Mouse (Mus musculus) limb, embryonic 12.5 days (tissue): ENCODE measurements around the gene Wwc1. TPM values are rescaled to one million over a fixed set of nuclear protein-coding genes. Genes with fewer than 3 reads are reported as not detected.

Source experiments
- ATAC-seq: fragments of 200-750 bp; cut with Nextera tagmentation; 2 replicates; pipeline ENCODE4 v1.8.0; 2017; ENCODE audit warnings: low read depth, moderate TSS enrichment; ENCODE audit not compliant: insufficient number of reproducible peaks, insufficient read depth, low FRiP score, low TSS enrichment
- H3K27ac ChIP-seq: fragments of 300-500 bp; sonication (generic); 2 replicates; pipeline ENCODE4 v1.5.1; 2016; ENCODE audit warnings: mild to moderate bottlenecking, moderate library complexity
- H3K27me3 ChIP-seq: fragments of 300-500 bp; sonication (generic); 2 replicates; pipeline ENCODE4 v1.6.1; 2016; ENCODE audit warnings: mild to moderate bottlenecking, moderate library complexity
- H3K36me3 ChIP-seq: fragments of 300-500 bp; sonication (generic); 2 replicates; pipeline ENCODE4 v1.6.1; 2016; ENCODE audit warnings: mild to moderate bottlenecking, moderate library complexity
- H3K4me1 ChIP-seq: fragments of 300-500 bp; sonication (generic); replicated peaks from 2 replicates; pipeline ENCODE4 v1.6.1; 2016
- H3K4me2 ChIP-seq: fragments of 300-500 bp; sonication (generic); 2 replicates; pipeline ENCODE4 v1.6.1; 2016; ENCODE audit warnings: mild to moderate bottlenecking, moderate library complexity
- H3K4me3 ChIP-seq: fragments of 300-500 bp; sonication (generic); replicated peaks from 2 replicates; pipeline ENCODE4 v1.5.1; 2016; ENCODE audit warnings: mild to moderate bottlenecking
- H3K9ac ChIP-seq: fragments of 300-500 bp; sonication (generic); replicated peaks from 2 replicates; pipeline ENCODE4 v1.6.1; 2016; ENCODE audit warnings: mild to moderate bottlenecking, moderate library complexity
- H3K9me3 ChIP-seq: fragments of 300-500 bp; sonication (generic); 2 replicates; pipeline ENCODE4 v1.6.1; 2016; ENCODE audit warnings: mild to moderate bottlenecking, moderate library complexity
- WGBS: fragments of 180-500 bp; shearing (Covaris S2); methylation state at CpG from one replicate; pipeline ENCODE4 v1.1.7; 2016; 5-methylcytosine and 5-hydroxymethylcytosine counted together
- polyA plus RNA-seq: library from polyadenylated mRNA; unstranded; fragments of >200 nt; fragmentation: Nextera tagmentation; extraction: Ambion mirVana; gene quantifications from 2 replicates; pipeline ENCODE4 v1.2.1, GENCODE M21; 2016

The Wwc1 gene
- polyA plus RNA-seq, 1 experiment from 2014 or later = 5.3 TPM

- H3K9ac ChIP-seq = no peak overlapping the region
- no peak overlapping the region for H3K4me2 ChIP-seq
- no peaks in the 10 kb centered on the region for H3K36me3 ChIP-seq
- no peak for ATAC-seq
- 0 out of 2 replicates have a peak, but pooled peaks cover 3% of the 10 kb centered on the region for H3K27me3 ChIP-seq
- no peak overlapping the region for H3K4me3 ChIP-seq
- 94% methylated on average over 14 of the region's 14 CpGs for WGBS
- no peaks in the 10 kb centered on the region for H3K9me3 ChIP-seq
- H3K27ac ChIP-seq = no peak overlapping the region
- H3K4me1 ChIP-seq = 0 out of 2 replicates have a peak, but pooled peaks cover 3% of the 10 kb centered on the region
Measured at GRCm38 (mm10) chr11:35932121-35932885, 48.0 kb downstream of the Wwc1 start.

- no peak for ATAC-seq
- 79% methylated on average over 6 of the region's 6 CpGs for WGBS
- Histone ChIP-seq H3K4me2 (no peak overlapping the region), H3K36me3 (no peaks in the 10 kb centered on the region), H3K27ac (no peak overlapping the region), H3K4me1 (0 out of 2 replicates have a peak, but pooled peaks cover 3% of the 10 kb centered on the region), H3K4me3 (no peak overlapping the region), H3K9me3 (no peaks in the 10 kb centered on the region), H3K9ac (no peak overlapping the region), H3K27me3 (0 out of 2 replicates have a peak, but pooled peaks cover 3% of the 10 kb centered on the region)
Measured at GRCm38 (mm10) chr11:35930511-35931060, 49.7 kb downstream of the Wwc1 start.

- Histone ChIP-seq H3K4me3 (no peak overlapping the region), H3K9ac (no peak overlapping the region), H3K27me3 (no peaks in the 10 kb centered on the region), H3K4me1 (0 out of 2 replicates have a peak, but pooled peaks cover 3% of the 10 kb centered on the region), H3K4me2 (no peak overlapping the region), H3K27ac (no peak overlapping the region), H3K9me3 (no peaks in the 10 kb centered on the region), H3K36me3 (no peaks in the 10 kb centered on the region)
- no peak for ATAC-seq
- 92% methylated on average over 12 of the region's 12 CpGs for WGBS
Measured at GRCm38 (mm10) chr11:35928453-35928852, 51.9 kb downstream of the Wwc1 start.

- H3K9ac ChIP-seq = no peak overlapping the region
- ATAC-seq = no peak
- no peaks in the 10 kb centered on the region for H3K36me3 ChIP-seq
- H3K4me3 ChIP-seq = no peak overlapping the region
- H3K27ac ChIP-seq = no peak overlapping the region
- WGBS = 88% methylated on average over 14 of the region's 14 CpGs
- peaks cover 5% of the 10 kb centered on the region; the same call in 1 of the 2 replicates for H3K4me1 ChIP-seq
- no peak overlapping the region for H3K4me2 ChIP-seq
- H3K9me3 ChIP-seq = no peaks in the 10 kb centered on the region
- 0 out of 2 replicates have a peak, but pooled peaks cover 3% of the 10 kb centered on the region for H3K27me3 ChIP-seq
Measured at GRCm38 (mm10) chr11:35927309-35927708, 53.0 kb downstream of the Wwc1 start.

- Histone ChIP-seq H3K36me3 (no peaks in the 10 kb centered on the region), H3K4me2 (no peak overlapping the region), H3K9ac (no peak overlapping the region), H3K9me3 (no peaks in the 10 kb centered on the region), H3K27me3 (0 out of 2 replicates have a peak, but pooled peaks cover 3% of the 10 kb centered on the region), H3K4me1 (peaks cover 8% of the 10 kb centered on the region; the same call in 1 of the 2 replicates), H3K27ac (no peak overlapping the region), H3K4me3 (no peak overlapping the region)
- no peak for ATAC-seq
- WGBS = 81% methylated on average over 7 of the region's 7 CpGs
Measured at GRCm38 (mm10) chr11:35925592-35925991, 54.7 kb downstream of the Wwc1 start.

- H3K9me3 ChIP-seq = no peaks in the 10 kb centered on the region
- H3K9ac ChIP-seq = no peak overlapping the region
- H3K36me3 ChIP-seq = no peaks in the 10 kb centered on the region
- H3K27me3 ChIP-seq = peaks cover 3% of the 10 kb centered on the region; the same call in 1 of the 2 replicates
- peaks cover 23% of the 10 kb centered on the region for H3K4me1 ChIP-seq
- no peak for ATAC-seq
- H3K4me2 ChIP-seq = no peak overlapping the region
- no peak overlapping the region for H3K27ac ChIP-seq
- WGBS = 35% methylated on average over 12 of the region's 12 CpGs
- H3K4me3 ChIP-seq = no peak overlapping the region
Measured at GRCm38 (mm10) chr11:35922205-35922873, 58.0 kb downstream of the Wwc1 start.

GRCm38 (mm10) chr11:35920776-35921175 is 59.6 kb downstream of the Wwc1 start:
- no peaks in the 10 kb centered on the region for H3K36me3 ChIP-seq
- ATAC-seq = no peak
- H3K9me3 ChIP-seq = no peaks in the 10 kb centered on the region
- H3K9ac ChIP-seq = no peak overlapping the region
- H3K4me1 ChIP-seq = peaks cover 26% of the 10 kb centered on the region
- H3K4me3 ChIP-seq = no peak overlapping the region
- H3K27me3 ChIP-seq = peaks cover 3% of the 10 kb centered on the region; the same call in 1 of the 2 replicates
- no peak overlapping the region for H3K4me2 ChIP-seq
- WGBS = 79% methylated on average over 5 of the region's 5 CpGs
- no peak overlapping the region for H3K27ac ChIP-seq

GRCm38 (mm10) chr11:35919856-35920503 is 60.3 kb downstream of the Wwc1 start:
- no peak for ATAC-seq
- Histone ChIP-seq H3K9ac (no peak overlapping the region), H3K4me2 (no peak overlapping the region), H3K9me3 (no peaks in the 10 kb centered on the region), H3K36me3 (no peaks in the 10 kb centered on the region), H3K27ac (no peak overlapping the region), H3K4me1 (peaks cover 29% of the 10 kb centered on the region), H3K4me3 (no peak overlapping the region), H3K27me3 (peaks cover 3% of the 10 kb centered on the region; the same call in 1 of the 2 replicates)
- 66% methylated on average over 9 of the region's 9 CpGs for WGBS

- Histone ChIP-seq H3K9ac (no peak overlapping the region), H3K4me1 (peaks cover 29% of the 10 kb centered on the region), H3K9me3 (no peaks in the 10 kb centered on the region), H3K36me3 (no peaks in the 10 kb centered on the region), H3K4me2 (no peak overlapping the region), H3K27ac (no peak overlapping the region), H3K27me3 (peaks cover 3% of the 10 kb centered on the region; the same call in 1 of the 2 replicates), H3K4me3 (no peak overlapping the region)
- 57% methylated on average over 2 of the region's 2 CpGs for WGBS
- no peak for ATAC-seq
Measured at GRCm38 (mm10) chr11:35919383-35919782, 60.9 kb downstream of the Wwc1 start.

GRCm38 (mm10) chr11:35916466-35917185 is 63.7 kb downstream of the Wwc1 start:
- H3K36me3 ChIP-seq = no peaks in the 10 kb centered on the region
- WGBS = 86% methylated on average over 8 of the region's 8 CpGs
- no peak overlapping the region for H3K27ac ChIP-seq
- H3K9me3 ChIP-seq = no peaks in the 10 kb centered on the region
- H3K4me1 ChIP-seq = peaks cover 21% of the 10 kb centered on the region
- no peak for ATAC-seq
- no peaks in the 10 kb centered on the region; the same call in 1 of the 2 replicates for H3K27me3 ChIP-seq
- H3K4me3 ChIP-seq = no peak overlapping the region
- no peak overlapping the region for H3K9ac ChIP-seq
- H3K4me2 ChIP-seq = no peak overlapping the region
